Comparison of ENCODE assay signal across 26 mouse cellular contexts in the genomic region with DNA sequence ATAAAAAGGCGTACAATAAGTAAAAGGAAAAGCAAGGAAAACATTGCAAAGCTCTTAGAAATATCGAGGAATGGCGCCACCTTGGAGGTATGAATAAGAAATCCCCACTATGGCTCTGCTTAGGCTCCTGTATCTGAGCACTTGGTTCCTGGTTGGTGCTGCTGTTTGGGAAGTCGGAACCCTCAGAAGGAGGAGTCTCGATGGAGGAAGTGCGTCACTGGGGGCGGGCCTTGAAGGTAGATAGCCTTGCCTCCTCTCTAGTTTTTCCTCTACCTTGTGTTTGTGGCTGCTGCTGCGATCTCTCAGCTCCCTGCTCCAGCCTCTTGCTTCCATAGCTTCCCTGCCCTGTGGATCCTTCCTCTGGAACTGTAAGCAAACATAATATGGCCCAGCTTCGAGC.
DNase-seq lines count a peak whose midpoint lies in the region; ATAC-seq and TF ChIP-seq lines count a peak whose summit lies in the region.
"Had no signal": no experiment of that assay in that cellular context is flagged by ENCODE, and none has a peak within 500 bp of the region (broad histone marks: within the 10 kb centered on the region; RNA-seq: fewer than 3 reads in every experiment).

No protein-coding gene starts in this region.

- H3K9me3 ChIP-seq in intestine, embryonic 14.5 days (ENCODE audit: control insufficient read depth, low read length) = no peaks in the 10 kb centered on the region
- H3K9me3 ChIP-seq in intestine, embryonic 16.5 days (ENCODE audit: control insufficient read depth, low read length) = no peaks in the 10 kb centered on the region
- no peaks in the 10 kb centered on the region for H3K9me3 ChIP-seq in E14TG2a.4 (ENCODE audit: low read length)
- H3K9me3 ChIP-seq: limb, embryonic 15.5 days; midbrain, embryonic 10.5 days; midbrain, embryonic 15.5 days had no signal

- H3K36me3 ChIP-seq in intestine, embryonic 14.5 days (ENCODE audit: control insufficient read depth, insufficient read depth, low read length) = no peaks in the 10 kb centered on the region
- H3K36me3 ChIP-seq in intestine, embryonic 16.5 days (ENCODE audit: control insufficient read depth, insufficient read depth, low read length) = no peaks in the 10 kb centered on the region
- no peaks in the 10 kb centered on the region for H3K36me3 ChIP-seq in E14TG2a.4 (ENCODE audit: insufficient read depth, low read length)
- H3K36me3 ChIP-seq: limb, embryonic 15.5 days; midbrain, embryonic 10.5 days; midbrain, embryonic 15.5 days had no signal

- 89% methylated on average over 9 of the region's 9 CpGs for WGBS in intestine, embryonic 14.5 days
- WGBS in intestine, embryonic 16.5 days = 91% methylated on average over 9 of the region's 9 CpGs

- no peak overlapping the region for H3K9ac ChIP-seq in intestine, embryonic 14.5 days (ENCODE audit: low read length)
- no peak overlapping the region for H3K9ac ChIP-seq in intestine, embryonic 16.5 days (ENCODE audit: low read depth, low read length)
- H3K9ac ChIP-seq: limb, embryonic 15.5 days; liver, postnatal 0 days; midbrain, embryonic 15.5 days had no signal

- ATAC-seq in intestine, embryonic 14.5 days (replicated peaks; ENCODE audit: low FRiP score, low TSS enrichment, low read depth) = no peak
- no peak for ATAC-seq in intestine, embryonic 16.5 days
- peak; percentile 37; the same call in 1 of the 2 replicates for ATAC-seq in megakaryocyte, adult 5-6 weeks (ENCODE audit: poor library complexity, severe bottlenecking)
- ATAC-seq: activated CD4-positive, CD25-positive, alpha-beta regulatory T cell, adult 4 months; forebrain, embryonic 16.5 days; liver, postnatal 0 days; midbrain, embryonic 15.5 days; Patski had no signal

- no peaks in the 10 kb centered on the region for H3K27me3 ChIP-seq in intestine, embryonic 14.5 days (replicated peaks; ENCODE audit: control insufficient read depth, insufficient read depth, low read length)
- H3K27me3 ChIP-seq in intestine, embryonic 16.5 days (replicated peaks; ENCODE audit: control insufficient read depth, insufficient read depth, low read length) = no peaks in the 10 kb centered on the region
- H3K27me3 ChIP-seq in E14TG2a.4 (ENCODE audit: insufficient read depth, low read length) = no peaks in the 10 kb centered on the region
- H3K27me3 ChIP-seq: limb, embryonic 15.5 days; midbrain, embryonic 15.5 days; Patski had no signal

- no peak overlapping the region for H3K4me2 ChIP-seq in intestine, embryonic 14.5 days (ENCODE audit: low read length)
- H3K4me2 ChIP-seq in intestine, embryonic 16.5 days (ENCODE audit: low read depth, low read length) = no peak overlapping the region
- H3K4me2 ChIP-seq: limb, embryonic 15.5 days; midbrain, embryonic 15.5 days had no signal

- no peak overlapping the region for H3K27ac ChIP-seq in intestine, embryonic 14.5 days (ENCODE audit: low read depth)
- H3K27ac ChIP-seq in intestine, embryonic 16.5 days (ENCODE audit: low read length) = no peak overlapping the region
- H3K27ac ChIP-seq: left cerebral cortex, adult 2 months; limb, embryonic 15.5 days; macrophage; midbrain, embryonic 10.5 days; midbrain, embryonic 15.5 days had no signal

- peak; percentile 13 for DNase-seq in intestine, embryonic 14.5 days (ENCODE audit: low spot score)
- DNase-seq in R1 (ENCODE audit: low read depth, low spot score) = peak; percentile 87
- DNase-seq in layer of hippocampus, adult 9-11 months = no peak
- no peak for DNase-seq in left cerebral cortex, adult 9 months (ENCODE audit: low spot score in 2 of 2)
- no peak for DNase-seq in frontal cortex, postnatal 10 days (ENCODE audit: low spot score in 2 of 2)
- DNase-seq: adrenal gland, adult 2 months; adrenal gland, postnatal 36 days; cerebellum, adult 2 months; cerebellum, postnatal 14 days; kidney, adult 11 months; kidney, postnatal 14 days; liver, postnatal 0 days; right cerebral cortex, postnatal 4 days; thymus, postnatal 14 days had no signal

- no peak overlapping the region for H3K4me3 ChIP-seq in intestine, embryonic 14.5 days (ENCODE audit: low read depth, low read length)
- no peak overlapping the region for H3K4me3 ChIP-seq in intestine, embryonic 16.5 days (ENCODE audit: low read length)
- peak overlapping the region; percentile 46; the same call in 1 of the 2 replicates for H3K4me3 ChIP-seq in E14TG2a.4 (replicated peaks; ENCODE audit: low read length)
- H3K4me3 ChIP-seq: erythroblast, embryonic 14.5 days; left cerebral cortex, adult 2 months; limb, embryonic 15.5 days; midbrain, embryonic 10.5 days; midbrain, embryonic 15.5 days had no signal

- H3K4me1 ChIP-seq in intestine, embryonic 14.5 days (replicated peaks; ENCODE audit: control insufficient read depth, insufficient read depth, low read length) = no peaks in the 10 kb centered on the region
- H3K4me1 ChIP-seq in intestine, embryonic 16.5 days (ENCODE audit: control insufficient read depth, insufficient read depth, low read length) = no peaks in the 10 kb centered on the region
- peaks cover 25% of the 10 kb centered on the region for H3K4me1 ChIP-seq in E14TG2a.4 (replicated peaks; ENCODE audit: low read depth, low read length)
- H3K4me1 ChIP-seq: limb, embryonic 15.5 days; midbrain, embryonic 15.5 days had no signal

- TF ChIP-seq CTCF in E14TG2a.4 (conservative IDR thresholded peaks at IDR 0.05; ENCODE audit: low read length) = no peak

Comparison
In these comparisons a context has a peak if more than half of its experiments do, and no peak if none do; other contexts are left out.
1. DNase-seq: peak in intestine, embryonic 14.5 days (single experiment) and R1 (single experiment); none in layer of hippocampus, adult 9-11 months (single experiment), left cerebral cortex, adult 9 months (0 of 2) and frontal cortex, postnatal 10 days (0 of 2).